Mouse (Mus musculus) heart, embryonic 11.5 days (tissue): ENCODE measurements at regions not wholly inside any gene's neighbourhood (a gene's known extent, or its start where the extent isn't known, plus 50 kb on each side); places are given as distances from the start of the nearest gene placed in this dataset.

ENCODE experiments used
- ATAC-seq: fragments of 200-750 bp; cut with Nextera tagmentation; replicated peaks from 2 replicates; pipeline ENCODE4 v1.8.0; 2017; ENCODE audit warnings: moderate library complexity; ENCODE audit not compliant: insufficient number of reproducible peaks, low FRiP score, low TSS enrichment
- H3K27ac ChIP-seq: fragments of 300-500 bp; sonication (generic); 2 replicates; pipeline ENCODE4 v1.5.1; 2014; ENCODE audit warnings: mild to moderate bottlenecking, low read depth, low read length
- H3K27me3 ChIP-seq: fragments of 300-500 bp; sonication (generic); 2 replicates; pipeline ENCODE4 v1.6.1; 2014; ENCODE audit warnings: mild to moderate bottlenecking, low read length, mixed read lengths; ENCODE audit not compliant: control insufficient read depth, insufficient read depth
- H3K36me3 ChIP-seq: fragments of 300-500 bp; sonication (generic); 2 replicates; pipeline ENCODE4 v1.6.1; 2014; ENCODE audit warnings: mild to moderate bottlenecking, low read length, moderate library complexity, mixed read lengths; ENCODE audit not compliant: control insufficient read depth, insufficient read depth
- H3K4me1 ChIP-seq: fragments of 300-500 bp; sonication (generic); 2 replicates; pipeline ENCODE4 v1.6.1; 2014; ENCODE audit warnings: low read length; ENCODE audit not compliant: control insufficient read depth, insufficient read depth
- H3K4me2 ChIP-seq: fragments of 300-500 bp; sonication (generic); 2 replicates; pipeline ENCODE4 v1.6.1; 2014; ENCODE audit warnings: mild to moderate bottlenecking, moderate library complexity
- H3K4me3 ChIP-seq: fragments of 300-500 bp; sonication (generic); 2 replicates; pipeline ENCODE4 v1.5.1; 2014; ENCODE audit warnings: low read depth, low read length
- H3K9ac ChIP-seq: fragments of 300-500 bp; sonication (generic); 2 replicates; pipeline ENCODE4 v1.6.1; 2014; ENCODE audit warnings: mild to moderate bottlenecking, low read depth, low read length, moderate library complexity
- H3K9me3 ChIP-seq: fragments of 300-500 bp; sonication (generic); replicated peaks from 2 replicates; pipeline ENCODE4 v1.6.1; 2016; ENCODE audit warnings: low read length; ENCODE audit not compliant: control insufficient read depth
- WGBS: fragments of 180-500 bp; shearing (Covaris S2); extraction: QIAGEN DNeasy Blood & Tissue Kit; methylation state at CpG from one replicate; pipeline ENCODE4 v1.1.7; 2014; ENCODE audit not compliant: insufficient replicate concordance; 5-methylcytosine and 5-hydroxymethylcytosine counted together

DNA sequence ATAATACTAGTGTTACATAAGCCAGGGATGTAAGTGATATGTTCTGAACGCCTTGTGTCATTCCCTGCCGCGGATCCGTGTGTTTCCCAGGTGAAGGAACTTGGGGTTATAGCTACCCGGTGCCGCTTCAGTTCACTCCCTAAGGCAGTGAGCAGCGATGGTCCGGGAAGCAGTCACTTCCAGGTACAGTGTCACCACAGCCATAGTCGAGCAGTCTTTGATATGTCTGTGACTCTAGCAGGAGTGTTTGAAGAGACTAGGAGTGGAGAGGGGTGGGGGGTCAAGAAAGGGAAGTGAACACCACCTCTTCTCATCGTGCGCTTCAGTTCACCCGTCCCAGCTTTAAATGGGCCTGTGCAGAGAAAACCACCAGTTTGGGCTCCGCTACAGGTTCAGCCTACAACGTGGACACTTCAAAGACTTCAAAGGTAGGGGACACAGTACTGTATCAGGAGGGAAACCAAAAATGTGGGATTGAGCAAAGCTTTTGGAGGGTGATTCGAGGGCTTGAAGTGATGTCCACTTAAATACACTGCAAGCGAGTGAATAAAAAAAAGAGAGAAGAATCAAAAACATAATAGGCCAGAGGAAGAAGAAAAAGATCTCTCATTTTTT lies 410.0 kb upstream of the Map3k7 start:
- WGBS = 86% methylated on average over 16 of the region's 16 CpGs
- H3K27ac ChIP-seq = no peak overlapping the region

DNA sequence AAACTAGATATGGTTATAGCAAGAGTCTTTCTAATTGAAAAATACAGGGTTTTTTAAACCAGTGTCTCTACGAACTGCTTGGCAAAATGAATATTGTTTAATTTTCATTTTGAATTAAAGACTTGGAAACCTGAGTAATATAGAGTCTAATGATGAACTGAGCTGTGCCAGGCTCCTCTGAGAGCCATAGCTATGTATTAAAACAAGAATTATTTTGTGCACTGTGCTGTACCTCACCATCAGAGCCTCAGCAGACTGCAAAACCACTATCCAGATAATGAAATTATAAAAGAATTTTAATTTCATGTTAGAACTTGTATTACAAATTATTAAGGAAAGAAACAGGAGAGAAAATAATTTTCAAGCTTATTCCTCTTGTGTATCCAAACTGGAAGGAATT lies 408.8 kb upstream of the Map3k7 start:
- no peak overlapping the region for H3K27ac ChIP-seq
- H3K4me3 ChIP-seq = no peak overlapping the region
- WGBS = 82% methylated on average over 1 of the region's 1 CpGs
- H3K27me3 ChIP-seq = no peaks in the 10 kb centered on the region
- no peaks in the 10 kb centered on the region for H3K36me3 ChIP-seq
- no peak overlapping the region for H3K9ac ChIP-seq
- H3K9me3 ChIP-seq = no peaks in the 10 kb centered on the region
- no peak for ATAC-seq
- no peaks in the 10 kb centered on the region for H3K4me1 ChIP-seq
- H3K4me2 ChIP-seq = no peak overlapping the region

More for the DNA sequence above, 410.0 kb upstream of the Map3k7 start:
- Histone ChIP-seq H3K4me1 (no peaks in the 10 kb centered on the region), H3K36me3 (no peaks in the 10 kb centered on the region), H3K4me2 (no peak overlapping the region), H3K9ac (no peak overlapping the region), H3K9me3 (no peaks in the 10 kb centered on the region), H3K4me3 (no peak overlapping the region), H3K27me3 (no peaks in the 10 kb centered on the region)
- no peak for ATAC-seq

- Histone ChIP-seq H3K4me2 (no peak overlapping the region), H3K4me3 (no peak overlapping the region), H3K36me3 (no peaks in the 10 kb centered on the region), H3K27me3 (no peaks in the 10 kb centered on the region), H3K9me3 (no peaks in the 10 kb centered on the region), H3K9ac (no peak overlapping the region), H3K4me1 (no peaks in the 10 kb centered on the region), H3K27ac (no peak overlapping the region)
- WGBS = 85% methylated on average over 7 of the region's 7 CpGs
- ATAC-seq = no peak
Measured at GRCm38 (mm10) chr4:31557261-31557660, 406.6 kb upstream of the Map3k7 start.

GRCm38 (mm10) chr4:31560305-31560704 lies 403.6 kb upstream of the Map3k7 start:
- no peak overlapping the region for H3K4me3 ChIP-seq
- H3K36me3 ChIP-seq = no peaks in the 10 kb centered on the region
- peak overlapping the region; percentile 50; the same call in 1 of the 2 replicates for H3K27ac ChIP-seq
- no peaks in the 10 kb centered on the region for H3K9me3 ChIP-seq
- WGBS = 86% methylated on average over 4 of the region's 4 CpGs
- H3K9ac ChIP-seq = no peak overlapping the region
- no peaks in the 10 kb centered on the region for H3K27me3 ChIP-seq
- no peak for ATAC-seq
- H3K4me1 ChIP-seq = no peaks in the 10 kb centered on the region
- H3K4me2 ChIP-seq = no peak overlapping the region

GRCm38 (mm10) chr4:31561183-31561582 lies 402.7 kb upstream of the Map3k7 start:
- ATAC-seq = no peak
- Histone ChIP-seq H3K27me3 (no peaks in the 10 kb centered on the region), H3K4me2 (no peak overlapping the region), H3K36me3 (no peaks in the 10 kb centered on the region), H3K4me3 (no peak overlapping the region), H3K9me3 (no peaks in the 10 kb centered on the region), H3K4me1 (no peaks in the 10 kb centered on the region), H3K27ac (peak overlapping the region; percentile 25), H3K9ac (no peak overlapping the region)
- 66% methylated on average over 10 of the region's 10 CpGs for WGBS

DNA sequence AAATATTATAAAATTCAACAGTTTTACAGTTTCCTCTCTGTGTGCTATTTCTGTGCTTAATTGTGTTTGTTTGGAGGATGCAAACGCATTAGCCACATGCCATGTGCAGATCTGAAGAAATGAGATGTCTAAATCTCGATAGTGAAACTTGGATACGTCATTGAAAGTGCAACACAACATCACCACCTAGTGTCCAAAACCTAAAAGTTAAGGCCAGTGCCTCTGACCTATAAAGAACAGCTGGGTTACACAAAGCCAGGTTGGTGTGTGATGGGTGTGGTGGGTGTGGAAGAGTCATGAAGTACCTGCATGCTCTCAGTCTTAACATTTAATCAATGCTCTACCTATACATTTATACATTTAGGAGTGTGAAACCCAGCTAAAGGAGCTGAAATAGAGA lies 402.1 kb upstream of the Map3k7 start:
- no peak for ATAC-seq
- WGBS = 13% methylated on average over 3 of the region's 3 CpGs
- no peak overlapping the region for H3K4me3 ChIP-seq

GRCm38 (mm10) chr4:31566158-31566557 lies 397.7 kb upstream of the Map3k7 start:
- Histone ChIP-seq H3K36me3 (no peaks in the 10 kb centered on the region), H3K4me1 (no peaks in the 10 kb centered on the region), H3K9me3 (no peaks in the 10 kb centered on the region), H3K27me3 (no peaks in the 10 kb centered on the region), H3K27ac (no peak overlapping the region), H3K9ac (no peak overlapping the region), H3K4me3 (no peak overlapping the region), H3K4me2 (no peak overlapping the region)
- no peak for ATAC-seq
- WGBS = 28% methylated on average over 5 of the region's 5 CpGs

More for the DNA sequence above, 402.1 kb upstream of the Map3k7 start:
- no peaks in the 10 kb centered on the region for H3K9me3 ChIP-seq
- no peak overlapping the region for H3K9ac ChIP-seq
- H3K27me3 ChIP-seq = no peaks in the 10 kb centered on the region
- no peak overlapping the region; the same call in 1 of the 2 replicates for H3K27ac ChIP-seq
- no peak overlapping the region for H3K4me2 ChIP-seq
- H3K4me1 ChIP-seq = no peaks in the 10 kb centered on the region
- H3K36me3 ChIP-seq = no peaks in the 10 kb centered on the region

DNA sequence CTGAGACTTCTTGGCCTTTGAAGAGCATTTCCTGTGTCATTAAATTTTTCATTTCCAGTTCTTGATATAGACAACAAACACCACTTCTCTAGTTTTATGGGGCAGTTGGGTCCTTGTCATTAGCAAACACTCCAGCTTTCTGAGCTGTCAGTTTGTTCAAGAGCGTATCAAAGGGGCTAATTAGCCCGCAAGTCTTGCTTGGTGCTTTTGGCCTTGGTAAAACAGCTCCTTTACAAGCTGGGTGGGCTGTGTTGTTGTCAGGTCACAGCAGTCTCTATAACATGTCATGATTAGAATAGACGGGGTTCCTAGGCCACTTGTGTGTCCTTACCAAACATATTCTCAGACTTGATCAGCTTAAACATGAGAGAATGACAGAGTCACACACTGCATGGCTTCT lies 397.1 kb upstream of the Map3k7 start:
- H3K4me2 ChIP-seq = no peak overlapping the region
- no peaks in the 10 kb centered on the region for H3K4me1 ChIP-seq
- H3K9me3 ChIP-seq = no peaks in the 10 kb centered on the region
- H3K27me3 ChIP-seq = no peaks in the 10 kb centered on the region
- ATAC-seq = no peak
- no peak overlapping the region for H3K4me3 ChIP-seq
- WGBS = 61% methylated on average over 3 of the region's 3 CpGs
- no peaks in the 10 kb centered on the region for H3K36me3 ChIP-seq
- H3K27ac ChIP-seq = no peak overlapping the region
- no peak overlapping the region for H3K9ac ChIP-seq

GRCm38 (mm10) chr4:31569687-31570086 lies 394.2 kb upstream of the Map3k7 start:
- Histone ChIP-seq H3K4me2 (no peak overlapping the region), H3K27me3 (no peaks in the 10 kb centered on the region), H3K4me1 (no peaks in the 10 kb centered on the region), H3K36me3 (no peaks in the 10 kb centered on the region), H3K27ac (no peak overlapping the region), H3K4me3 (no peak overlapping the region), H3K9me3 (no peaks in the 10 kb centered on the region), H3K9ac (no peak overlapping the region)
- WGBS = 85% methylated on average over 1 of the region's 1 CpGs
- no peak for ATAC-seq
